Mouse (Mus musculus) limb, embryonic 15.5 days (tissue): ENCODE data around the gene St6galnac4. TPM values are rescaled to one million over a fixed set of nuclear protein-coding genes. Genes with fewer than 3 reads are reported as not detected.

Experiments
- ATAC-seq: fragments of 200-750 bp; cut with Nextera tagmentation; 2 replicates; pipeline ENCODE4 v1.8.0; 2017; ENCODE audit warnings: low read depth, moderate TSS enrichment; ENCODE audit not compliant: insufficient number of reproducible peaks, low FRiP score, low TSS enrichment
- H3K27ac ChIP-seq: fragments of 300-500 bp; sonication (generic); 2 replicates; pipeline ENCODE4 v1.5.1; 2015; ENCODE audit warnings: moderate library complexity, mild to moderate bottlenecking, inconsistent platforms
- H3K27me3 ChIP-seq: fragments of 300-500 bp; sonication (generic); 2 replicates; pipeline ENCODE4 v1.6.1; 2015; ENCODE audit warnings: inconsistent platforms
- H3K36me3 ChIP-seq: fragments of 300-500 bp; sonication (generic); 2 replicates; pipeline ENCODE4 v1.6.1; 2015; ENCODE audit warnings: inconsistent platforms
- H3K4me1 ChIP-seq: fragments of 300-500 bp; sonication (generic); 2 replicates; pipeline ENCODE4 v1.6.1; 2015; ENCODE audit warnings: inconsistent platforms
- H3K4me2 ChIP-seq: fragments of 300-500 bp; sonication (generic); 2 replicates; pipeline ENCODE4 v1.6.1; 2015; ENCODE audit warnings: mild to moderate bottlenecking, inconsistent platforms
- H3K4me3 ChIP-seq: fragments of 300-500 bp; sonication (generic); 2 replicates; pipeline ENCODE4 v1.5.1; 2015; ENCODE audit warnings: mild to moderate bottlenecking, inconsistent platforms
- H3K9ac ChIP-seq: fragments of 300-500 bp; sonication (generic); 2 replicates; pipeline ENCODE4 v1.6.1; 2015; ENCODE audit warnings: inconsistent platforms
- H3K9me3 ChIP-seq: fragments of 300-500 bp; sonication (generic); 2 replicates; pipeline ENCODE4 v1.6.1; 2016; ENCODE audit warnings: inconsistent platforms
- WGBS: fragments of 180-500 bp; shearing (Covaris S2); methylation state at CpG from one replicate; pipeline ENCODE4 v1.1.7; 2015; 5-methylcytosine and 5-hydroxymethylcytosine counted together
- polyA plus RNA-seq: library from polyadenylated mRNA; unstranded; fragments of >200 nt; fragmentation: Nextera tagmentation; extraction: Ambion mirVana; gene quantifications from 2 replicates; pipeline ENCODE4 v1.2.1, GENCODE M21; 2015

St6galnac4 gene
- 33.8 and 44.2 TPM in 2 replicates for polyA plus RNA-seq

GRCm38 (mm10) chr2:32586871-32587351 is at the start of gene St6galnac4:
Gene St6galnac4 (plus strand): TSS chr2:32587095.
- Histone ChIP-seq H3K36me3 (peaks cover 3% of the 10 kb centered on the region; the same call in 1 of the 2 replicates), H3K4me1 (peaks cover 42% of the 10 kb centered on the region), H3K27me3 (no peaks in the 10 kb centered on the region), H3K4me3 (peak within 1 kb of the TSS; percentile 56), H3K4me2 (peak within 1 kb of the TSS; percentile 66), H3K9me3 (no peaks in the 10 kb centered on the region), H3K27ac (peak within 1 kb of the TSS; percentile 68; the same call in 1 of the 2 replicates), H3K9ac (peak within 1 kb of the TSS; percentile 52)
- WGBS = under 1% methylated on average over 38 of the region's 38 CpGs
- ATAC-seq = peak; percentile 90

GRCm38 (mm10) chr2:32537360-32537905 is 49.5 kb upstream of the St6galnac4 start:
- H3K9ac ChIP-seq = peak overlapping the region; percentile 96; the same call in 1 of the 2 replicates

GRCm38 (mm10) chr2:32537941-32538340 is 49.0 kb upstream of the St6galnac4 start:
- no peaks in the 10 kb centered on the region for H3K36me3 ChIP-seq
- WGBS = 50% methylated on average over 5 of the region's 5 CpGs
- peak overlapping the region; percentile 99 for H3K27ac ChIP-seq
- H3K4me3 ChIP-seq = peak overlapping the region; percentile 92
- ATAC-seq = no peak
- H3K9me3 ChIP-seq = no peaks in the 10 kb centered on the region
- H3K27me3 ChIP-seq = no peaks in the 10 kb centered on the region
- H3K4me2 ChIP-seq = peak overlapping the region; percentile 84
- H3K4me1 ChIP-seq = peaks cover 79% of the 10 kb centered on the region
- H3K9ac ChIP-seq = 0 out of 2 replicates have a peak overlapping the region, but pooled peaks have one; percentile 4

More at GRCm38 (mm10) chr2:32537360-32537905, 49.5 kb upstream of the St6galnac4 start:
- H3K9me3 ChIP-seq = no peaks in the 10 kb centered on the region
- no peaks in the 10 kb centered on the region for H3K27me3 ChIP-seq
- 13% methylated on average over 9 of the region's 9 CpGs for WGBS
- H3K36me3 ChIP-seq = no peaks in the 10 kb centered on the region
- peak overlapping the region; percentile 99 for H3K27ac ChIP-seq
- H3K4me2 ChIP-seq = peak overlapping the region; percentile 84
- H3K4me1 ChIP-seq = peaks cover 74% of the 10 kb centered on the region
- no peak for ATAC-seq
- H3K4me3 ChIP-seq = peak overlapping the region; percentile 92

GRCm38 (mm10) chr2:32538461-32538860 is 48.4 kb upstream of the St6galnac4 start:
- peaks cover 83% of the 10 kb centered on the region for H3K4me1 ChIP-seq
- 60% methylated on average over 4 of the region's 4 CpGs for WGBS
- no peaks in the 10 kb centered on the region for H3K36me3 ChIP-seq
- no peaks in the 10 kb centered on the region for H3K9me3 ChIP-seq
- H3K9ac ChIP-seq = no peak overlapping the region
- no peak for ATAC-seq
- H3K4me3 ChIP-seq = 0 out of 2 replicates have a peak overlapping the region, but pooled peaks have one; percentile 92
- no peaks in the 10 kb centered on the region for H3K27me3 ChIP-seq
- H3K27ac ChIP-seq = peak overlapping the region; percentile 99
- H3K4me2 ChIP-seq = peak overlapping the region; percentile 84

- Histone ChIP-seq H3K4me2 (peak overlapping the region; percentile 12), H3K4me1 (peaks cover 72% of the 10 kb centered on the region), H3K27me3 (no peaks in the 10 kb centered on the region), H3K27ac (peak overlapping the region; percentile 99), H3K9ac (no peak overlapping the region), H3K36me3 (no peaks in the 10 kb centered on the region), H3K9me3 (no peaks in the 10 kb centered on the region), H3K4me3 (no peak overlapping the region)
- 70% methylated on average over 14 of the region's 14 CpGs for WGBS
- no peak for ATAC-seq
Observed at GRCm38 (mm10) chr2:32539452-32539981, 47.4 kb upstream of the St6galnac4 start.

- 70% methylated on average over 2 of the region's 2 CpGs for WGBS
Observed at GRCm38 (mm10) chr2:32541333-32541908, 45.5 kb upstream of the St6galnac4 start.

GRCm38 (mm10) chr2:32541986-32542573 is 44.8 kb upstream of the St6galnac4 start:
- Histone ChIP-seq H3K36me3 (no peaks in the 10 kb centered on the region), H3K27ac (peak overlapping the region; percentile 38), H3K27me3 (no peaks in the 10 kb centered on the region), H3K9ac (no peak overlapping the region), H3K4me1 (peaks cover 61% of the 10 kb centered on the region), H3K4me3 (no peak overlapping the region), H3K4me2 (no peak overlapping the region), H3K9me3 (no peaks in the 10 kb centered on the region)
- ATAC-seq = no peak
- 77% methylated on average over 4 of the region's 4 CpGs for WGBS

More at GRCm38 (mm10) chr2:32541333-32541908, 45.5 kb upstream of the St6galnac4 start:
- Histone ChIP-seq H3K9ac (no peak overlapping the region), H3K4me2 (no peak overlapping the region), H3K27me3 (no peaks in the 10 kb centered on the region), H3K27ac (peak overlapping the region; percentile 43), H3K4me1 (peaks cover 63% of the 10 kb centered on the region), H3K9me3 (no peaks in the 10 kb centered on the region), H3K4me3 (no peak overlapping the region), H3K36me3 (no peaks in the 10 kb centered on the region)
- no peak for ATAC-seq

GRCm38 (mm10) chr2:32543031-32543449 is 43.9 kb upstream of the St6galnac4 start:
- H3K9ac ChIP-seq = no peak overlapping the region
- H3K4me2 ChIP-seq = no peak overlapping the region
- H3K4me1 ChIP-seq = peaks cover 57% of the 10 kb centered on the region
- no peak overlapping the region for H3K27ac ChIP-seq
- WGBS = 67% methylated on average over 3 of the region's 3 CpGs
- H3K9me3 ChIP-seq = no peaks in the 10 kb centered on the region
- no peaks in the 10 kb centered on the region for H3K27me3 ChIP-seq
- H3K36me3 ChIP-seq = no peaks in the 10 kb centered on the region
- ATAC-seq = no peak
- no peak overlapping the region for H3K4me3 ChIP-seq

GRCm38 (mm10) chr2:32546951-32547350 is 39.9 kb upstream of the St6galnac4 start:
- no peaks in the 10 kb centered on the region for H3K9me3 ChIP-seq
- peaks cover 4% of the 10 kb centered on the region; the same call in 1 of the 2 replicates for H3K36me3 ChIP-seq
- no peak overlapping the region for H3K9ac ChIP-seq
- no peak overlapping the region for H3K4me2 ChIP-seq
- H3K27ac ChIP-seq = no peak overlapping the region
- no peaks in the 10 kb centered on the region for H3K27me3 ChIP-seq
- 85% methylated on average over 1 of the region's 1 CpGs for WGBS
- H3K4me1 ChIP-seq = peaks cover 61% of the 10 kb centered on the region
- ATAC-seq = no peak
- no peak overlapping the region for H3K4me3 ChIP-seq

- Histone ChIP-seq H3K27ac (no peak overlapping the region), H3K4me3 (no peak overlapping the region), H3K9me3 (no peaks in the 10 kb centered on the region), H3K4me1 (peaks cover 57% of the 10 kb centered on the region), H3K4me2 (no peak overlapping the region), H3K9ac (no peak overlapping the region), H3K36me3 (peaks cover 4% of the 10 kb centered on the region; the same call in 1 of the 2 replicates), H3K27me3 (no peaks in the 10 kb centered on the region)
- WGBS = 82% methylated on average over 5 of the region's 5 CpGs
- ATAC-seq = no peak
Observed at GRCm38 (mm10) chr2:32547380-32547779, 39.5 kb upstream of the St6galnac4 start.

- peaks cover 4% of the 10 kb centered on the region; the same call in 1 of the 2 replicates for H3K36me3 ChIP-seq
- WGBS = 86% methylated on average over 7 of the region's 7 CpGs
- H3K4me2 ChIP-seq = no peak overlapping the region
- peaks cover 50% of the 10 kb centered on the region for H3K4me1 ChIP-seq
- no peaks in the 10 kb centered on the region for H3K9me3 ChIP-seq
- H3K4me3 ChIP-seq = no peak overlapping the region
- no peaks in the 10 kb centered on the region for H3K27me3 ChIP-seq
- H3K9ac ChIP-seq = no peak overlapping the region
- H3K27ac ChIP-seq = peak overlapping the region; percentile 90
- ATAC-seq = no peak
Observed at GRCm38 (mm10) chr2:32547964-32548739, 38.7 kb upstream of the St6galnac4 start.
